Mouse (Mus musculus) kidney, postnatal 10 days (tissue): ENCODE results near the gene Sult1c1.
"Not testable (repeated sequence)": the region's sequence is repeated elsewhere in the genome, so short reads cannot be mapped to it uniquely, and the experiment has no call there.

Source experiments
- DNase-seq: peaks from one replicate; pipeline ENCODE4 v3.0.0; 2021; ENCODE audit warnings: mixed read lengths

Sult1c1 gene

GRCm38 (mm10) chr17:53990574-53990973, at the start of gene Sult1c1:
TSS of gene Sult1c1 (minus strand) at chr17:53990674.
- DNase-seq = no peak

- DNase-seq = peak; percentile 32
Observed at GRCm38 (mm10) chr17:54014204-54014603, 23.7 kb upstream of the Sult1c1 start.

GRCm38 (mm10) chr17:54011196-54011595, 20.7 kb upstream of the Sult1c1 start:
- DNase-seq = no peak

- DNase-seq = not testable (repeated sequence)
Observed at GRCm38 (mm10) chr17:54010536-54010935, 20.1 kb upstream of the Sult1c1 start.

GRCm38 (mm10) chr17:54003522-54003921, 13.0 kb upstream of the Sult1c1 start:
- no peak for DNase-seq

GRCm38 (mm10) chr17:53973606-53974005, 16.9 kb downstream of the Sult1c1 start:
- DNase-seq = no peak

GRCm38 (mm10) chr17:53941569-53942162, 48.8 kb downstream of the Sult1c1 start:
- DNase-seq = no peak

- DNase-seq = peak; percentile 12
Observed at GRCm38 (mm10) chr17:53940726-53941125, 49.7 kb downstream of the Sult1c1 start.
